Mouse (Mus musculus) cortical plate, adult 2 months (tissue): ENCODE data around the gene Cks2.
"Not testable (repeated sequence)": the region's sequence is repeated elsewhere in the genome, so short reads cannot be mapped to it uniquely, and the experiment has no call there.

Experiments
- CTCF ChIP-seq: fragments of 200-500 bp; IDR thresholded peaks from 2 replicates; pipeline ENCODE4 v1.5.1; 2011; ENCODE audit warnings: mild to moderate bottlenecking, control low read depth, low read length; ENCODE audit not compliant: insufficient read depth; ENCODE audit errors: extremely low read depth
- POLR2A ChIP-seq: fragments of 200-500 bp; IDR thresholded peaks from 2 replicates; pipeline ENCODE4 v1.6.1; 2011; ENCODE audit warnings: mild to moderate bottlenecking, low read length, control low read depth; ENCODE audit not compliant: insufficient read depth; ENCODE audit errors: extremely low read depth

GRCm38 (mm10) chr13:51635384-51635783, 9.6 kb upstream of the Cks2 start:
- TF ChIP-seq CTCF, POLR2A: not testable (repeated sequence)
